15 mouse cellular contexts compared by ENCODE assay signal in genomic region chr9:70103106-70103505, GRCm38 (mm10). TPM values are rescaled to one million over a fixed set of nuclear protein-coding genes. Genes with fewer than 3 reads are reported as not detected.
DNase-seq lines count a peak whose midpoint lies in the region; ATAC-seq and TF ChIP-seq lines count a peak whose summit lies in the region.
"Had no signal": no experiment of that assay in that cellular context is flagged by ENCODE, and none has a peak within 500 bp of the region (broad histone marks: within the 10 kb centered on the region; RNA-seq: fewer than 3 reads in every experiment).

No protein-coding gene starts in this region.

- no peaks in the 10 kb centered on the region for H3K27me3 ChIP-seq in heart, postnatal 0 days (ENCODE audit: control insufficient read depth, insufficient read depth, low read length)
- no peaks in the 10 kb centered on the region for H3K27me3 ChIP-seq in midbrain, postnatal 0 days (ENCODE audit: insufficient read depth, low read length)
- H3K27me3 ChIP-seq in midbrain, embryonic 15.5 days (replicated peaks) = no peaks in the 10 kb centered on the region
- no peaks in the 10 kb centered on the region for H3K27me3 ChIP-seq in intestine, postnatal 0 days (replicated peaks; ENCODE audit: control insufficient read depth, insufficient read depth, low read length)
- H3K27me3 ChIP-seq in kidney, adult 2 months (replicated peaks; ENCODE audit: control insufficient read depth, insufficient read depth, low read length) = no peaks in the 10 kb centered on the region
- H3K27me3 ChIP-seq: limb, embryonic 15.5 days had no signal

- peak; percentile 23 for TF ChIP-seq CTCF in heart, postnatal 0 days (IDR thresholded peaks at IDR 0.05; ENCODE audit: low read depth)
- peak; percentile 58 for TF ChIP-seq CTCF in midbrain, postnatal 0 days (IDR thresholded peaks at IDR 0.05)
- TF ChIP-seq CTCF in intestine, postnatal 0 days (IDR thresholded peaks at IDR 0.05; ENCODE audit: low read depth) = peak; percentile 52
- TF ChIP-seq CTCF in kidney, adult 2 months (conservative IDR thresholded peaks at IDR 0.05; ENCODE audit: insufficient read depth, insufficient read length, low read depth, low read length) = no peak; the same call in 1 of the 2 replicates

- no peak for TF ChIP-seq EP300 in heart, postnatal 0 days (IDR thresholded peaks at IDR 0.05; ENCODE audit: low read depth)

- ATAC-seq in heart, postnatal 0 days (ENCODE audit: insufficient read depth, low read depth) = no peak
- ATAC-seq in midbrain, postnatal 0 days (ENCODE audit: low FRiP score) = no peak
- no peak for ATAC-seq in midbrain, embryonic 15.5 days (replicated peaks)
- ATAC-seq in intestine, postnatal 0 days = no peak
- ATAC-seq in megakaryocyte, adult 5-6 weeks (ENCODE audit: poor library complexity, severe bottlenecking) = no peak

- TF ChIP-seq POLR2A in kidney, adult 2 months (IDR thresholded peaks at IDR 0.05; ENCODE audit: low read depth, low read length) = no peak

- no peak overlapping the region for H3K4me2 ChIP-seq in heart, postnatal 0 days (ENCODE audit: low read depth, low read length)
- no peak overlapping the region for H3K4me2 ChIP-seq in midbrain, postnatal 0 days (ENCODE audit: low read depth, low read length, poor library complexity, severe bottlenecking)
- no peak overlapping the region for H3K4me2 ChIP-seq in midbrain, embryonic 15.5 days
- H3K4me2 ChIP-seq in intestine, postnatal 0 days (replicated peaks; ENCODE audit: low read depth) = no peak overlapping the region
- H3K4me2 ChIP-seq: limb, embryonic 15.5 days had no signal

- no peaks in the 10 kb centered on the region for H3K4me1 ChIP-seq in heart, postnatal 0 days (ENCODE audit: control insufficient read depth, insufficient read depth)
- H3K4me1 ChIP-seq in midbrain, postnatal 0 days (ENCODE audit: insufficient read depth, low read length) = no peaks in the 10 kb centered on the region
- H3K4me1 ChIP-seq in midbrain, embryonic 15.5 days = no peaks in the 10 kb centered on the region
- no peaks in the 10 kb centered on the region for H3K4me1 ChIP-seq in intestine, postnatal 0 days (replicated peaks; ENCODE audit: control insufficient read depth, insufficient read depth, low read length)
- H3K4me1 ChIP-seq in kidney, adult 2 months (ENCODE audit: control insufficient read depth, insufficient read depth, low read length) = no peaks in the 10 kb centered on the region
- H3K4me1 ChIP-seq: hindbrain, embryonic 10.5 days; limb, embryonic 15.5 days had no signal

- no peak for DNase-seq in heart, postnatal 0 days (ENCODE audit: low spot score)
- DNase-seq in heart, postnatal 4 days = no peak
- DNase-seq in midbrain, postnatal 0 days (ENCODE audit: low spot score) = no peak
- peak; percentile 30 for DNase-seq in adrenal gland, postnatal 10 days
- no peak for DNase-seq in kidney, adult 2 months
- DNase-seq: cerebellum, postnatal 14 days; thymus, postnatal 14 days had no signal

- 50% methylated on average over 8 of the region's 8 CpGs for WGBS in heart, postnatal 0 days
- 59% methylated on average over 8 of the region's 8 CpGs for WGBS in midbrain, postnatal 0 days
- WGBS in midbrain, embryonic 15.5 days = 40% methylated on average over 8 of the region's 8 CpGs
- 52% methylated on average over 8 of the region's 8 CpGs for WGBS in intestine, postnatal 0 days
- 58% methylated on average over 8 of the region's 8 CpGs for WGBS in kidney, adult 2 months

- no peaks in the 10 kb centered on the region for H3K36me3 ChIP-seq in heart, postnatal 0 days (replicated peaks; ENCODE audit: control insufficient read depth, insufficient read depth, low read length)
- H3K36me3 ChIP-seq in midbrain, postnatal 0 days (ENCODE audit: insufficient read depth, low read length) = no peaks in the 10 kb centered on the region
- no peaks in the 10 kb centered on the region for H3K36me3 ChIP-seq in midbrain, embryonic 15.5 days (replicated peaks)
- no peaks in the 10 kb centered on the region for H3K36me3 ChIP-seq in intestine, postnatal 0 days (ENCODE audit: control insufficient read depth, insufficient read depth)
- H3K36me3 ChIP-seq in kidney, adult 2 months (ENCODE audit: control insufficient read depth, insufficient read depth, low read length) = no peaks in the 10 kb centered on the region
- H3K36me3 ChIP-seq: limb, embryonic 15.5 days had no signal

- no peaks in the 10 kb centered on the region for H3K9me3 ChIP-seq in heart, postnatal 0 days (replicated peaks; ENCODE audit: control insufficient read depth, low read length)
- no peaks in the 10 kb centered on the region for H3K9me3 ChIP-seq in midbrain, postnatal 0 days (ENCODE audit: low read length)
- H3K9me3 ChIP-seq in midbrain, embryonic 15.5 days = no peaks in the 10 kb centered on the region
- no peaks in the 10 kb centered on the region for H3K9me3 ChIP-seq in intestine, postnatal 0 days (ENCODE audit: control insufficient read depth)
- H3K9me3 ChIP-seq: hindbrain, embryonic 10.5 days; limb, embryonic 15.5 days had no signal

- H3K4me3 ChIP-seq in heart, postnatal 0 days (ENCODE audit: low read depth, low read length) = no peak overlapping the region
- H3K4me3 ChIP-seq in midbrain, postnatal 0 days (ENCODE audit: low read depth, low read length) = no peak overlapping the region
- H3K4me3 ChIP-seq in midbrain, embryonic 15.5 days = no peak overlapping the region
- H3K4me3 ChIP-seq in intestine, postnatal 0 days (ENCODE audit: low read depth, low read length) = no peak overlapping the region
- H3K4me3 ChIP-seq in kidney, adult 2 months (ENCODE audit: insufficient read depth, low read depth, low read length) = no peak overlapping the region
- H3K4me3 ChIP-seq: erythroblast, embryonic 14.5 days; hindbrain, embryonic 10.5 days; limb, embryonic 15.5 days; myocyte had no signal

- no peak overlapping the region for H3K9ac ChIP-seq in heart, postnatal 0 days (replicated peaks; ENCODE audit: low read depth, low read length)
- H3K9ac ChIP-seq in midbrain, postnatal 0 days (replicated peaks; ENCODE audit: low read length, poor library complexity, severe bottlenecking) = no peak overlapping the region
- H3K9ac ChIP-seq in midbrain, embryonic 15.5 days = no peak overlapping the region
- H3K9ac ChIP-seq in intestine, postnatal 0 days (ENCODE audit: low read depth, low read length) = no peak overlapping the region
- H3K9ac ChIP-seq: limb, embryonic 15.5 days had no signal

- no peak overlapping the region for H3K27ac ChIP-seq in heart, postnatal 0 days (ENCODE audit: low read depth)
- no peak overlapping the region for H3K27ac ChIP-seq in midbrain, postnatal 0 days (ENCODE audit: low read depth, low read length)
- no peak overlapping the region for H3K27ac ChIP-seq in midbrain, embryonic 15.5 days
- no peak overlapping the region for H3K27ac ChIP-seq in intestine, postnatal 0 days (ENCODE audit: low read depth, low read length)
- H3K27ac ChIP-seq in kidney, adult 2 months (ENCODE audit: insufficient read depth, low read depth, low read length) = no peak overlapping the region
- H3K27ac ChIP-seq: hindbrain, embryonic 10.5 days; limb, embryonic 15.5 days; macrophage had no signal

RNA-seq across cellular contexts. Expression of gene Fam81a, which starts 39.3 kb away (rescaled TPM):
- 24.8 and 28.2 TPM in 2 replicates for total RNA-seq in heart, postnatal 0 days (2014; rRNA removed; ENCODE audit: low replicate concordance)
- 19.8 and 22.3 TPM in 2 replicates for polyA plus RNA-seq in heart, postnatal 0 days (2015; fragmentation: Nextera tagmentation; extraction: Ambion mirVana)
- total RNA-seq in heart, postnatal 4 days (2021) = 10 to 100 TPM; 25.4 to 28.1 TPM
- 8.5 and 10.7 TPM in 2 replicates for total RNA-seq in midbrain, postnatal 0 days (2014; rRNA removed)
- 9.8 and 11.8 TPM in 2 replicates for polyA plus RNA-seq in midbrain, postnatal 0 days (2015; fragmentation: Nextera tagmentation; extraction: Ambion mirVana)
- polyA plus RNA-seq in midbrain, embryonic 15.5 days (2015; fragmentation: Nextera tagmentation; extraction: Ambion mirVana) = 8.2 and 8.4 TPM in 2 replicates
- total RNA-seq in adrenal gland, postnatal 10 days (2021) = 1 to 10 TPM; 3.2 to 3.7 TPM
- 0.83 and 0.92 TPM in 2 replicates for polyA plus RNA-seq in intestine, postnatal 0 days (2015; fragmentation: Nextera tagmentation; extraction: Ambion mirVana)
- not detected in 2 replicates for total RNA-seq in megakaryocyte, adult 5-6 weeks (2015)
- total RNA-seq in megakaryocyte, adult 5-6 weeks (2017) = 0.07 TPM in 1 of 2 replicates, not detected in the other
- polyA plus RNA-seq in kidney, adult 2 months (2012; rRNA removed) = 11.1 and 12.4 TPM in 2 replicates
- polyA plus RNA-seq: erythroblast, embryonic 14.5 days; macrophage had no signal
